Mouse (Mus musculus) E14TG2a.4 (cell line): ENCODE measurements around the gene Mast4.

Experiments
- H3K27me3 ChIP-seq: 2 replicates; pipeline ENCODE4 v1.6.1; 2014; ENCODE audit warnings: low read length, control low read depth; ENCODE audit not compliant: insufficient read depth
- H3K36me3 ChIP-seq: 2 replicates; pipeline ENCODE4 v1.6.1; 2014; ENCODE audit warnings: low read length, control low read depth; ENCODE audit not compliant: insufficient read depth
- H3K4me1 ChIP-seq: replicated peaks from 2 replicates; pipeline ENCODE4 v1.6.1; 2014; ENCODE audit warnings: low read depth, low read length, control low read depth
- H3K4me3 ChIP-seq: replicated peaks from 2 replicates; pipeline ENCODE4 v1.5.1; 2014; ENCODE audit warnings: mild to moderate bottlenecking, low read length
- H3K9me3 ChIP-seq: 2 replicates; pipeline ENCODE4 v1.6.1; 2014; ENCODE audit warnings: low read length, control low read depth
- CTCF ChIP-seq: conservative IDR thresholded peaks from 2 replicates; pipeline ENCODE4 v1.5.1; 2014; ENCODE audit warnings: low read length
- NANOG ChIP-seq: IDR thresholded peaks from 2 replicates; pipeline ENCODE4 v1.6.1; 2014; ENCODE audit warnings: borderline replicate concordance, low read length, mixed read lengths
- POU5F1 ChIP-seq: IDR thresholded peaks from 2 replicates; pipeline ENCODE4 v1.6.1; 2014; ENCODE audit warnings: low read length, borderline replicate concordance

Mast4 gene

DNA sequence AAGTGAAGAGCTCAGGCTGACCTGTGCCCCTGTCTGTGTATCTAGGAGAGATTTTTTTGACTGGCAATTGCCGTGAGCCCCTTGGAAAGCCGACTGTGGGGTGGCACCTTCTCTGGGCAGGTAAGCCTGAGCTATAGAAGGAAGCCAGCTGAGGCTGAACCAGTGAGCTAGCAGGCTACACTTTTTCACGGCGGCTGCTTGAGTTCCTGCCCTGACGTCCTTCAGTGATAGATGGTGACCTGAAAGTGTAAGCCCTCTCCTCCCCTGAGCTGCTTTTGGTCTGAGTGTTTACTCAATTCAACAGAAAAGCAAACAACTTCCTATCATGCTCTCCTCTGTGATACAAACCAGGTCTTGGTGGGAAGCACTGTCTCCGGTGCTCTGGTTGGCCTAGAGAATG lies 455.7 kb downstream of the Mast4 start:
- TF ChIP-seq NANOG (no peak), CTCF (no peak), POU5F1 (no peak)
- Histone ChIP-seq H3K9me3 (no peaks in the 10 kb centered on the region), H3K27me3 (no peaks in the 10 kb centered on the region), H3K36me3 (no peaks in the 10 kb centered on the region), H3K4me1 (peaks cover 33% of the 10 kb centered on the region), H3K4me3 (no peak overlapping the region)

DNA sequence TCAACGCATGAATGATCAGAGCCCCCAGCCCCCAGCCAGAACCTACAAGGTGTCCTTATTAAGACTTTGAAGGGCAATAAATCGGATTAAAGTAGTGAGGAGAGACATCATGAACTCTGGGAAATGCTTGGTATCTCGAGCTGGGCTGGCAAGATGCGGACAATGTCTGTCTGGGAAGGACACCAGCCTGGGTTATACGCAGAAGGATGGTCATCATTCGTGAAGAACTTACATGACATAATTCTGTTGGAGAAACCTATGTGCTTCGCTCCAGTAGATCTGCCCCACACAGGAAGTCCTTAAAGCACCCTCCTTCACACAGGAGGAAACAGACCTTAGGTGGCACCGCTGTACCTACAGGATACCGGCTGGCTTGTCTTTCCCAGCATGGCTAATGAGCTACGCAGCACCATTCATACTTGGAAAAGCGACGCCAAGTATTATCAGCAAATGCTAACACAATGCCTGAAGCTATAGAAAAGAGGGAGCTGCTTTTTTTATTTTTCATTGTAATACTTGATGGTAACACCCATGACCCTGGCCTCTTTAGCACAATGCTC lies 456.5 kb downstream of the Mast4 start:
- TF ChIP-seq POU5F1: no peak
- TF ChIP-seq NANOG: no peak
- no peak overlapping the region for H3K4me3 ChIP-seq
- H3K27me3 ChIP-seq: no peaks in the 10 kb centered on the region
- H3K36me3 ChIP-seq: no peaks in the 10 kb centered on the region
- no peaks in the 10 kb centered on the region for H3K9me3 ChIP-seq
- peaks cover 41% of the 10 kb centered on the region for H3K4me1 ChIP-seq

- Histone ChIP-seq H3K4me3 (no peak overlapping the region), H3K27me3 (no peaks in the 10 kb centered on the region), H3K4me1 (peaks cover 48% of the 10 kb centered on the region), H3K36me3 (no peaks in the 10 kb centered on the region), H3K9me3 (no peaks in the 10 kb centered on the region)
- TF ChIP-seq CTCF (no peak), POU5F1 (no peak), NANOG (no peak)
Measured at GRCm38 (mm10) chr13:102877154-102877553, 457.1 kb downstream of the Mast4 start.

GRCm38 (mm10) chr13:102875520-102875919 lies 458.8 kb downstream of the Mast4 start:
- H3K4me1 ChIP-seq: peaks cover 59% of the 10 kb centered on the region
- no peak overlapping the region for H3K4me3 ChIP-seq
- no peaks in the 10 kb centered on the region for H3K27me3 ChIP-seq
- no peaks in the 10 kb centered on the region for H3K36me3 ChIP-seq
- TF ChIP-seq CTCF (no peak), NANOG (peak; percentile 16; the same call in 1 of the 2 replicates)
- no peaks in the 10 kb centered on the region for H3K9me3 ChIP-seq

- H3K4me3 ChIP-seq: 0 out of 2 replicates have a peak overlapping the region, but pooled peaks have one; percentile 32
- TF ChIP-seq POU5F1 (no peak), NANOG (no peak), CTCF (no peak)
- peaks cover 61% of the 10 kb centered on the region for H3K4me1 ChIP-seq
- H3K27me3 ChIP-seq: no peaks in the 10 kb centered on the region
- H3K36me3 ChIP-seq: no peaks in the 10 kb centered on the region
- H3K9me3 ChIP-seq: no peaks in the 10 kb centered on the region
Measured at GRCm38 (mm10) chr13:102875144-102875476, 459.2 kb downstream of the Mast4 start.

DNA sequence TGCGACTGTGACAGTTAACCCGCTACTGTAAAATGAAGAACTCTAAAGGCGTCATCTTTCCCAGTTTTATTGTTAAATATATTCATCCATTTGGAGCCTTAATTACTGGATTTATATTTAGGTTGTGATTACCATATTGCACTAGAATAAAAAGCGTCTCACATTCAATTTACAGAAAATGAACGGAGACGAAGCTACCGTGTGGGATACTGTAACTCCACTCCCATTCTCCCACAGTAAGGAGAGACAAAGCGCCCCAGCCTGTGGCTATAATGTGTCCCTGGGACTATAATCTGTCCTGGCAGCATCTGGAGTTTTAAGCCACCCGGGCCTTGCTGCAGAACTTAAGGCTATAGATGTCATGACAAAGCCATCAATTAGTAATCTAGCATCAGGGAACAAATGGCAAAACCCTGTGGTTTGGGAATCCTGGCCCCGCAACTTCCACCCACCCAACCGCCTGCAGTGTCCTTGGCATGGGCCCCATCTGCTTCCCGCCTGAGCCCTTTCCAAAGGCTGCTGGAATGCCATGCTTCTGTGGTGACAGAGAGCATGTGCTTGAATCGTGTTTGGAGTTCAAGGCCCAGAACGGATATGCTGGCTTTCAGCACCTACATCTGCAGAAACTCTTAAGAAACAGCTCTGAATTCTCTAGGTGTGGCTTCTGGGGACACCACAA lies 459.7 kb downstream of the Mast4 start:
- TF ChIP-seq NANOG: no peak
- TF ChIP-seq CTCF: no peak
- no peak for TF ChIP-seq POU5F1
- Histone ChIP-seq H3K4me3 (0 out of 2 replicates have a peak overlapping the region, but pooled peaks have one; percentile 32), H3K4me1 (peaks cover 67% of the 10 kb centered on the region)

DNA sequence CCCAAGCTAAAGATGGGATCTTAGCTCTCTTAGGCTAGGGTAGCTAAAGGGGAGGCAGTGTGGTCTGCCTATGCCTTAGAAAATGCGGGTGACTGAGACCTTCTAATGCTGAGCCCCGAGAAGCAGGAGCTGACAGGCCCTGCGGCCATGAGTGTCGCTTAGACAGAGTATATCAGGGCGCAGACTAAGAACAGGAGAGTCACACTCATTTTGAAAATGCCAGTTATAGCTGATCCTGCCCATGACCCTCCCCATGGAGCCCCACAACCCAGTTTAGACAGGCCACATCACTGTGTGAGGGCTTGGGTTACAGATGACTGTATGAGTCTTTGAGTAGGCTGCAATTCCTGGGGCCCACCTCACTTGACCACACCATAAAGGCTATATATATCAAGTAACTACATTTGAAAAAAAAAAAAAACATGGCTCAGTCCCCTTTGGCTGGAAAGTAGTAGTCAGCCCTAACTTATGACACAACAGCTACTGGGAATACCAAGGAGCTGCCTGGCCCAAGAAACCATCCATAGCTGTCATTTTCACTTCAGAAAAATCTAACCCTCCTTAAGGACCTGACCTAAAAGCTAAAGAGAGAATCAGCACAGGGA lies 460.8 kb downstream of the Mast4 start:
- Histone ChIP-seq H3K4me1 (peaks cover 71% of the 10 kb centered on the region), H3K9me3 (no peaks in the 10 kb centered on the region), H3K4me3 (no peak overlapping the region), H3K36me3 (no peaks in the 10 kb centered on the region), H3K27me3 (no peaks in the 10 kb centered on the region)
- TF ChIP-seq NANOG: no peak
- no peak for TF ChIP-seq POU5F1
- no peak for TF ChIP-seq CTCF

More for the DNA sequence above, 459.7 kb downstream of the Mast4 start:
- Histone ChIP-seq H3K27me3 (no peaks in the 10 kb centered on the region), H3K36me3 (no peaks in the 10 kb centered on the region), H3K9me3 (no peaks in the 10 kb centered on the region)

GRCm38 (mm10) chr13:102871380-102872104 lies 462.8 kb downstream of the Mast4 start:
- H3K36me3 ChIP-seq: no peaks in the 10 kb centered on the region

More at GRCm38 (mm10) chr13:102871380-102872104, 462.8 kb downstream of the Mast4 start:
- TF ChIP-seq POU5F1: no peak
- no peak for TF ChIP-seq CTCF
- TF ChIP-seq NANOG: no peak
- H3K9me3 ChIP-seq: no peaks in the 10 kb centered on the region
- H3K4me3 ChIP-seq: no peak overlapping the region
- H3K27me3 ChIP-seq: no peaks in the 10 kb centered on the region
- H3K4me1 ChIP-seq: peaks cover 68% of the 10 kb centered on the region
